Mouse (Mus musculus): Measurements from ENCODE around the gene Sprtn. TPM values are rescaled to one million over a fixed set of nuclear protein-coding genes. Genes with fewer than 3 reads are reported as not detected.

Sprtn gene
- total and polyA plus RNA-seq, 3 experiments = 27.2 to 31.8 TPM; not detected in 1

DNA sequence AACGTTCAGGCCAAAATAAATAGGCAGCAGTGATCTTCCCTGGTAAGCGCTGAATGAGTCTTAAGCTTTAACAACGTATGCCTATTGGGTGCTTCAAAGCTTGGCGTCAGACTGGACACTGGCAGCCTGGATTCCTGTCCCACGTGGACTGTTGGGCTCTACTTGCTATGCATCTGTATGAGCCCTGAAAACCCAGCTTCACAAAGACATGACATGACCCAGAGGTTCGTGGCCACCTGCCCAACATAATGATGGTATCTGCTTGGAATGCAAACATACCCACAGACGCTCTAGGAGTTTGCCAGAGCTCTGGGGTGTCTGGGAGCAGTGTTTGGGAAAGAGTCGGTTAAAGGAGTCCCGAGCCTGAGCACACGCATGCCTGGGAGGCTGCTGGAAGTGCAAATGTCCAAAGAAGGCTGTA lies 28.7 kb downstream of the Sprtn start:
- H3K27ac ChIP-seq (ENCODE audit: control insufficient read depth, low read depth, low read length) = no peak overlapping the region
- H3K79me2 ChIP-seq (ENCODE audit: control insufficient read depth, insufficient read depth, low read length, poor library complexity) = peaks cover 18% of the 10 kb centered on the region; the same call in 1 of the 2 replicates
- peaks cover 6 to 18% of the 10 kb centered on the region in 2 experiments for H3K4me1 ChIP-seq (ENCODE audit: control insufficient read depth in 1 of 2, insufficient read depth in 2 of 2, low read length in 2 of 2)
- H3K9ac ChIP-seq (ENCODE audit: control insufficient read depth, low read depth, low read length, poor library complexity, severe bottlenecking) = no peak overlapping the region
- no peaks in the 10 kb centered on the region for H3K27me3 ChIP-seq (ENCODE audit: control insufficient read depth in 1 of 2, insufficient read depth in 2 of 2, low read length in 2 of 2)
- DNase-seq (ENCODE audit: low read depth, low spot score) = no peak
- TF ChIP-seq TCF12 (IDR thresholded peaks at IDR 0.05; ENCODE audit: low read depth, low read length) = no peak
- no peak for TF ChIP-seq SIN3A (IDR thresholded peaks at IDR 0.05; ENCODE audit: low read length)
- no peak for TF ChIP-seq GATA1 (IDR thresholded peaks at IDR 0.05; ENCODE audit: low read depth, low read length)
- peaks cover 6 to 17% of the 10 kb centered on the region in 2 experiments for H3K36me3 ChIP-seq (ENCODE audit: control insufficient read depth in 1 of 2, insufficient read depth in 2 of 2, low read length in 2 of 2)
- H3K4me3 ChIP-seq (ENCODE audit: control insufficient read depth in 1 of 2, insufficient read depth in 1 of 2, low read depth in 2 of 2, low read length in 2 of 2) = no peak overlapping the region
- no peaks in the 10 kb centered on the region for H3K9me3 ChIP-seq (replicated peaks; ENCODE audit: insufficient read depth, low read length)

GRCm38 (mm10) chr8:124929006-124929405 lies 31.3 kb downstream of the Sprtn start:
- Histone ChIP-seq H3K9me3 (replicated peaks; ENCODE audit: insufficient read depth, low read length) (no peaks in the 10 kb centered on the region), H3K27me3 (ENCODE audit: control insufficient read depth in 1 of 2, insufficient read depth in 2 of 2, low read length in 2 of 2) (no peaks in the 10 kb centered on the region), H3K79me2 (ENCODE audit: control insufficient read depth, insufficient read depth, low read length, poor library complexity) (peaks cover 18% of the 10 kb centered on the region), H3K27ac (ENCODE audit: control insufficient read depth, low read depth, low read length) (no peak overlapping the region), H3K4me1 (ENCODE audit: control insufficient read depth in 1 of 2, insufficient read depth in 2 of 2, low read length in 2 of 2) (no peaks in the 10 kb centered on the region), H3K36me3 (ENCODE audit: control insufficient read depth in 1 of 2, insufficient read depth in 2 of 2, low read length in 2 of 2) (peaks cover 0 to 6% of the 10 kb centered on the region in 2 experiments; a peak in 2 of 4 replicates), H3K4me3 (ENCODE audit: control insufficient read depth in 1 of 2, insufficient read depth in 1 of 2, low read depth in 2 of 2, low read length in 2 of 2) (no peak overlapping the region), H3K9ac (ENCODE audit: control insufficient read depth, low read depth, low read length, poor library complexity, severe bottlenecking) (no peak overlapping the region)
- DNase-seq (ENCODE audit: low read depth, low spot score) = no peak
- TF ChIP-seq POLR2A (IDR thresholded peaks at IDR 0.05; ENCODE audit: control insufficient read depth in 1 of 2, insufficient read depth in 1 of 2, low read depth in 1 of 2, low read length in 2 of 2, poor library complexity in 1 of 2) (no peak), RAD21 (IDR thresholded peaks at IDR 0.05; ENCODE audit: low read depth, low read length) (no peak), MAZ (IDR thresholded peaks at IDR 0.05; ENCODE audit: low read depth, low read length) (no peak), MYC (IDR thresholded peaks at IDR 0.05; ENCODE audit: low read depth, low read length) (no peak), NELFE (IDR thresholded peaks at IDR 0.05; ENCODE audit: low read depth, low read length) (no peak), ETS1 (IDR thresholded peaks at IDR 0.05; ENCODE audit: low read depth, low read length) (no peak), CHD1 (IDR thresholded peaks at IDR 0.05; ENCODE audit: low read depth, low read length) (no peak), E2F4 (IDR thresholded peaks at IDR 0.05; ENCODE audit: borderline replicate concordance, low read depth, low read length) (no peak), SMC3 (IDR thresholded peaks at IDR 0.05; ENCODE audit: low read depth, low read length) (no peak), POLR2AphosphoS2 (IDR thresholded peaks at IDR 0.05; ENCODE audit: low read length) (no peak), GABPA (IDR thresholded peaks at IDR 0.05; ENCODE audit: low read depth, low read length) (no peak)

DNA sequence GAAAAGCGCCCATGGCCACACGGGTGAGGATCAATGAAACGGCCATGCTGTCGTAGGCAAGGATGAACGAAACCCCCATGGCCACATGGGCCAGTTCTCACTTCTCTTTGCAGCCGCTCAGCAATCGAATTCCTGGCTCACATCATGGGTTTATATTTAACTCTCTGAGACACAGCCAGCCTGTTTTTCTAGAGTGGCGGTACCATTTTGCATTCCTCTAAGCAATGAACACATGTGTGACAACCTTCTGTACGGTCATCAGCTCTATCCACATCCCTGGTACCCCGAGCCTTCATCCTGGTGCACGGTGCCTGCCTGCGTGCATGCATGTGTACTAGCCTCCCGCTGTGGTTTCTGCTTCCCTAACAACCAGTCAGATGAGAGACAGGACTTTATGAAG lies 32.4 kb downstream of the Sprtn start:
- Histone ChIP-seq H3K27me3 (ENCODE audit: control insufficient read depth in 1 of 2, insufficient read depth in 2 of 2, low read length in 2 of 2) (no peaks in the 10 kb centered on the region), H3K4me3 (ENCODE audit: control insufficient read depth in 1 of 2, insufficient read depth in 1 of 2, low read depth in 2 of 2, low read length in 2 of 2) (no peak overlapping the region), H3K79me2 (ENCODE audit: control insufficient read depth, insufficient read depth, low read length, poor library complexity) (peaks cover 22% of the 10 kb centered on the region), H3K27ac (ENCODE audit: control insufficient read depth, low read depth, low read length) (no peak overlapping the region), H3K36me3 (ENCODE audit: control insufficient read depth in 1 of 2, insufficient read depth in 2 of 2, low read length in 2 of 2) (peaks cover 0 to 6% of the 10 kb centered on the region in 2 experiments; a peak in 2 of 4 replicates), H3K9ac (ENCODE audit: control insufficient read depth, low read depth, low read length, poor library complexity, severe bottlenecking) (no peak overlapping the region), H3K9me3 (replicated peaks; ENCODE audit: insufficient read depth, low read length) (no peaks in the 10 kb centered on the region), H3K4me1 (ENCODE audit: control insufficient read depth in 1 of 2, insufficient read depth in 2 of 2, low read length in 2 of 2) (no peaks in the 10 kb centered on the region)
- no peak for TF ChIP-seq BHLHE40 (IDR thresholded peaks at IDR 0.05; ENCODE audit: borderline replicate concordance, low read depth, low read length)
- TF ChIP-seq CTCF (IDR thresholded peaks at IDR 0.05 in 2 of 3, conservative IDR thresholded peaks at IDR 0.05 in 1 of 3; ENCODE audit: control insufficient read depth in 1 of 3, insufficient read depth in 1 of 3, low read depth in 2 of 3, low read length in 3 of 3, poor library complexity in 1 of 3, severe bottlenecking in 1 of 3) = no peak
- no peak for TF ChIP-seq MAZ (IDR thresholded peaks at IDR 0.05; ENCODE audit: low read depth, low read length)
- TF ChIP-seq HCFC1 (IDR thresholded peaks at IDR 0.05; ENCODE audit: low read depth, low read length) = no peak
- TF ChIP-seq KAT2A (conservative IDR thresholded peaks at IDR 0.05; ENCODE audit: low read depth, low read length) = no peak
- DNase-seq (ENCODE audit: low read depth, low spot score) = no peak

Data from MEL (cell line).